Comparison of ENCODE assay signal across 20 mouse cellular contexts in the genomic region with DNA sequence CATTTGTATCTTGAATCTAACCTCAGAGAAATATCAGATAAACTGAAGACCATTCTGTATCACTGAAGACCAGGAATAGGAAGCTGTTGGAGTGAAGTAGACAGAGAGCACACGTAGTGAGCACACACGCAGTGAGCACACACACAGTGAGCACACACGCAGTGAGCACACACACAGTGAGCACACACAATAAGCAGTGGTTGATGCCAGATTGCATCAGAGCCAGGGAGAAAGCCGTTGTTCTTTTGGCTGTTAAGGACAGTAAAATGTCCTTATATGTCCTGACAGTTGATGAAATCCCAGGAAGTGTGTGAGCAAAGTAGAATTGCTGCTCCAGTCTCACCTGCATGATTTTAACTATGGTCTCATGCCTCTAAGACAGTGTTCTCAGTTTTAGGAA.
"Had no signal": no experiment of that assay in that cellular context is flagged by ENCODE, and none has a peak within 500 bp of the region (broad histone marks: within the 10 kb centered on the region; RNA-seq: fewer than 3 reads in every experiment).

No protein-coding gene starts in this region.

- H3K27ac ChIP-seq: limb, embryonic 10.5 days; limb, embryonic 13.5 days; liver, embryonic 12.5 days; liver, embryonic 15.5 days; midbrain, embryonic 12.5 days; midbrain, embryonic 15.5 days; neural tube, embryonic 13.5 days; stomach, embryonic 15.5 days had no signal

- H3K4me3 ChIP-seq: limb, embryonic 10.5 days; limb, embryonic 13.5 days; liver, embryonic 12.5 days; liver, embryonic 15.5 days; midbrain, embryonic 12.5 days; midbrain, embryonic 15.5 days; neural tube, embryonic 13.5 days; stomach, embryonic 15.5 days had no signal

- DNase-seq: kidney, adult 18-20 months; kidney, adult 9 months; kidney, postnatal 14 days; kidney, postnatal 4 days; lung, adult 2 months; lung, postnatal 14 days; lung, postnatal 4 days; right cerebral cortex, postnatal 14 days; right cerebral cortex, postnatal 4 days; spleen, adult 18-20 months; thymus, postnatal 25 days had no signal

- H3K4me1 ChIP-seq: limb, embryonic 10.5 days; limb, embryonic 13.5 days; midbrain, embryonic 12.5 days; midbrain, embryonic 15.5 days had no signal

- H3K27me3 ChIP-seq: limb, embryonic 13.5 days; liver, embryonic 12.5 days; liver, embryonic 15.5 days; midbrain, embryonic 12.5 days; midbrain, embryonic 15.5 days; neural tube, embryonic 13.5 days; stomach, embryonic 15.5 days had no signal

- ATAC-seq: intestine, embryonic 16.5 days; liver, embryonic 12.5 days; midbrain, embryonic 15.5 days had no signal

- H3K9me3 ChIP-seq: limb, embryonic 10.5 days; liver, embryonic 12.5 days; liver, embryonic 15.5 days; midbrain, embryonic 12.5 days; midbrain, embryonic 15.5 days had no signal

- H3K36me3 ChIP-seq: limb, embryonic 13.5 days; midbrain, embryonic 12.5 days; midbrain, embryonic 15.5 days; stomach, embryonic 15.5 days had no signal

- H3K9ac ChIP-seq: limb, embryonic 13.5 days; liver, embryonic 12.5 days; liver, embryonic 15.5 days; midbrain, embryonic 12.5 days; midbrain, embryonic 15.5 days; neural tube, embryonic 13.5 days; stomach, embryonic 15.5 days had no signal
